Comparison of ENCODE assay signal across 10 mouse cellular contexts in the genomic region with DNA sequence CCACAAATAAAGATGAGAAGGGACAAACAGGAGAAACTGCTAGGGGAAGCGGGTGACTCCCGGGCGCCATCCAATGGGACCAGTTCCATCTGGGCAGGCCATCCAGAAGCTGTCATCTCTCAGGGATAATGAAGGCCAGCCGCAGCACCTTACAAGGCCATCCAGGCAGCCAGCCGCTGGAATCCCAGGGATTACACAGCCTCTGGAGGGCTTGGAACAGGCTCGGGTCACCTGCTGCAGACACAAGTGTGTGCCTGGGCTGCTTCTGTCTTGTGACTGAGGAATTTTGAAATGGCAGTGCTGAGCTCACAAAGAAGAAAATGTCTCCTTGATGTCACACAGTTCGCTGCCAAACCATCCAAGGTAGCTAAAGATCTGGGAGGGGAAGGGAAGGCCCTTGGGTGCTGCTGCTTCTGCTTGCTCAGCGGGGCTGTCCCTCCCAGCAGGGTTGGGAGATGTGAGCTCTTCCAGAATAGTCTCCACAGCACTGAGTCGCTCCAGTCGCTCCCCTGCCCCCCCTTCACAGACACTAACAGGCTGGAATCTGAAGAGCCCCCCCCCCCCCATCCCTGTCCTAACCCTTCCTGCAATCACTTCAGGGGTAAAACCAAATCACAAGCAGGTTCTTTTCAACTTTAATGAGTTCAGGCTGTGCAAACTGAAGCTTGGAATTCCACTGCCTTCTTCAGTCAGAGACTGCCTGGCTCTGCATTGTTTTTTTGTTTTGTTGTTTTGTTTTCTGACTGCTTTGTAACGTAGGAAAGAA. TPM values are rescaled to one million over a fixed set of nuclear protein-coding genes. Genes with fewer than 3 reads are reported as not detected.
A peak's percentile ranks its signal among the peaks of the same experiment; 100 is the strongest.
DNase-seq lines count a peak whose midpoint lies in the region; ATAC-seq and TF ChIP-seq lines count a peak whose summit lies in the region.
"Had no signal": no experiment of that assay in that cellular context is flagged by ENCODE, and none has a peak within 500 bp of the region (broad histone marks: within the 10 kb centered on the region; RNA-seq: fewer than 3 reads in every experiment).

No protein-coding gene starts in this region.

- DNase-seq in midbrain, embryonic 11.5 days (ENCODE audit: low spot score, missing footprints), result no peak
- DNase-seq in heart, postnatal 14 days, result peak; percentile 63 to 74
- no peak for DNase-seq in cerebellum, adult 18-20 months
- no peak for DNase-seq in kidney, postnatal 10 days
- no peak for DNase-seq in spleen, adult 18-20 months

- intact Hi-C loops in heart, postnatal 14 days (cut with DNase I), result loop anchor here (2.0 to 5.0 kb wide), 2 partner anchors 33 to 36 kb away; a partner anchor contains a TSS

- no peak overlapping the region for H3K4me3 ChIP-seq in midbrain, embryonic 11.5 days (ENCODE audit: low read depth, low read length)
- H3K4me3 ChIP-seq in midbrain, embryonic 15.5 days, result no peak overlapping the region
- no peak overlapping the region for H3K4me3 ChIP-seq in embryonic fibroblast, embryonic 13.5 days (ENCODE audit: insufficient read depth, low read length)
- H3K4me3 ChIP-seq in stomach, embryonic 16.5 days (replicated peaks; ENCODE audit: low read length), result no peak overlapping the region
- H3K4me3 ChIP-seq: stomach, embryonic 15.5 days had no signal

- H3K9me3 ChIP-seq in midbrain, embryonic 11.5 days (ENCODE audit: control insufficient read depth, low read length), result no peaks in the 10 kb centered on the region; the same call in 1 of the 2 replicates
- no peaks in the 10 kb centered on the region for H3K9me3 ChIP-seq in midbrain, embryonic 15.5 days
- H3K9me3 ChIP-seq in stomach, embryonic 16.5 days (replicated peaks; ENCODE audit: control insufficient read depth, low read length), result no peaks in the 10 kb centered on the region
- H3K9me3 ChIP-seq: stomach, embryonic 15.5 days had no signal

- peak overlapping the region; percentile 38; the same call in 1 of the 2 replicates for H3K9ac ChIP-seq in midbrain, embryonic 11.5 days (ENCODE audit: low read length)
- no peak overlapping the region; the same call in none of the 2 replicates for H3K9ac ChIP-seq in midbrain, embryonic 15.5 days
- peak overlapping the region; percentile 50 for H3K9ac ChIP-seq in stomach, embryonic 16.5 days (ENCODE audit: low read length)
- H3K9ac ChIP-seq: stomach, embryonic 15.5 days had no signal

- peaks cover 24% of the 10 kb centered on the region for H3K4me1 ChIP-seq in midbrain, embryonic 11.5 days (ENCODE audit: control insufficient read depth, insufficient read depth, low read length)
- H3K4me1 ChIP-seq in midbrain, embryonic 15.5 days, result peaks cover 21% of the 10 kb centered on the region
- peaks cover 26% of the 10 kb centered on the region for H3K4me1 ChIP-seq in embryonic fibroblast, embryonic 13.5 days (ENCODE audit: control insufficient read depth, insufficient read depth, low read length)
- peaks cover 16% of the 10 kb centered on the region for H3K4me1 ChIP-seq in stomach, embryonic 16.5 days (ENCODE audit: control insufficient read depth, insufficient read depth, low read length)

- H3K36me3 ChIP-seq in midbrain, embryonic 11.5 days (ENCODE audit: control insufficient read depth, insufficient read depth, low read length), result no peaks in the 10 kb centered on the region
- H3K36me3 ChIP-seq in midbrain, embryonic 15.5 days (replicated peaks), result no peaks in the 10 kb centered on the region
- H3K36me3 ChIP-seq in stomach, embryonic 16.5 days (ENCODE audit: control insufficient read depth, insufficient read depth, low read length), result no peaks in the 10 kb centered on the region
- H3K36me3 ChIP-seq: stomach, embryonic 15.5 days had no signal

- no peaks in the 10 kb centered on the region for H3K27me3 ChIP-seq in midbrain, embryonic 11.5 days (ENCODE audit: control insufficient read depth, insufficient read depth, low read length)
- H3K27me3 ChIP-seq in midbrain, embryonic 15.5 days (replicated peaks), result no peaks in the 10 kb centered on the region
- no peaks in the 10 kb centered on the region for H3K27me3 ChIP-seq in stomach, embryonic 16.5 days (ENCODE audit: control insufficient read depth, insufficient read depth, low read length)
- H3K27me3 ChIP-seq: stomach, embryonic 15.5 days had no signal

- 16% methylated on average over 11 of the region's 11 CpGs for whole genome bisulfite sequencing in midbrain, embryonic 11.5 days
- WGBS in midbrain, embryonic 15.5 days, result 25% methylated on average over 11 of the region's 11 CpGs
- WGBS in stomach, embryonic 16.5 days, result 47% methylated on average over 11 of the region's 11 CpGs

- no peak for ATAC-seq in midbrain, embryonic 11.5 days (ENCODE audit: low FRiP score)
- no peak for ATAC-seq in midbrain, embryonic 15.5 days (replicated peaks)
- ATAC-seq in stomach, embryonic 16.5 days (ENCODE audit: insufficient read depth, low FRiP score), result no peak

- TF ChIP-seq CTCF in embryonic fibroblast, embryonic 13.5 days (IDR thresholded peaks at IDR 0.05; ENCODE audit: borderline replicate concordance, insufficient read depth, low read length), result no peak

- H3K27ac ChIP-seq in midbrain, embryonic 11.5 days (ENCODE audit: low read depth, low read length), result no peak overlapping the region
- no peak overlapping the region for H3K27ac ChIP-seq in midbrain, embryonic 15.5 days
- H3K27ac ChIP-seq in embryonic fibroblast, embryonic 13.5 days (ENCODE audit: insufficient read depth, low read length), result peak overlapping the region; percentile 49
- H3K27ac ChIP-seq in stomach, embryonic 16.5 days (ENCODE audit: low read length), result peak overlapping the region; percentile 60
- H3K27ac ChIP-seq: macrophage; stomach, embryonic 15.5 days had no signal

- no peak for TF ChIP-seq POLR2A in embryonic fibroblast, embryonic 13.5 days (IDR thresholded peaks at IDR 0.05; ENCODE audit: low read depth, low read length)

- H3K4me2 ChIP-seq in midbrain, embryonic 11.5 days, result no peak overlapping the region
- no peak overlapping the region for H3K4me2 ChIP-seq in midbrain, embryonic 15.5 days
- no peak overlapping the region for H3K4me2 ChIP-seq in stomach, embryonic 16.5 days (ENCODE audit: low read depth, low read length)
- H3K4me2 ChIP-seq: stomach, embryonic 15.5 days had no signal

RNA-seq across cellular contexts. Expression of a gene that starts 32.6 kb away (rescaled TPM):
- 16.0 and 19.7 TPM in 2 replicates for polyA plus RNA-seq in midbrain, embryonic 11.5 days (2014; fragmentation: Nextera tagmentation; extraction: Ambion mirVana)
- 10.3 and 10.9 TPM in 2 replicates for polyA plus RNA-seq in midbrain, embryonic 15.5 days (2015; fragmentation: Nextera tagmentation; extraction: Ambion mirVana)
- 27.5 and 30.7 TPM in 2 replicates for polyA plus RNA-seq in embryonic fibroblast, embryonic 13.5 days (2011; ENCODE audit: insufficient read length, low read depth, missing spikeins)
- 10 to 100 TPM; 30.8 to 33.7 TPM for total RNA-seq in heart, postnatal 14 days (2021)
- 11.8 and 13.5 TPM in 2 replicates for polyA plus RNA-seq in stomach, embryonic 16.5 days (2015; fragmentation: Nextera tagmentation; extraction: Ambion mirVana)

Comparison
In these comparisons a context has a peak if more than half of its experiments do, and no peak if none do; other contexts are left out.
1. DNase-seq: peak in heart, postnatal 14 days (2 of 2); none in midbrain, embryonic 11.5 days (single experiment), cerebellum, adult 18-20 months (0 of 2), kidney, postnatal 10 days (single experiment) and spleen, adult 18-20 months (0 of 2).
2. H3K27ac ChIP-seq: peak in embryonic fibroblast, embryonic 13.5 days (single experiment) and stomach, embryonic 16.5 days (single experiment); none in midbrain, embryonic 11.5 days (single experiment) and midbrain, embryonic 15.5 days (single experiment).